Mouse (Mus musculus) E14TG2a.4 (cell line): ENCODE data around the gene Bcas2.

Source experiments
- CTCF ChIP-seq: conservative IDR thresholded peaks from 2 replicates; pipeline ENCODE4 v1.5.1; 2014; ENCODE audit warnings: low read length
- NANOG ChIP-seq: IDR thresholded peaks from 2 replicates; pipeline ENCODE4 v1.6.1; 2014; ENCODE audit warnings: borderline replicate concordance, low read length, mixed read lengths
- POU5F1 ChIP-seq: IDR thresholded peaks from 2 replicates; pipeline ENCODE4 v1.6.1; 2014; ENCODE audit warnings: low read length, borderline replicate concordance

- TF ChIP-seq CTCF (peak; percentile 79), POU5F1 (no peak), NANOG (no peak)
Observed at GRCm38 (mm10) chr3:103153761-103154160, 17.7 kb upstream of the Bcas2 start.
